Mouse (Mus musculus): ENCODE measurements around the gene Pafah1b2. TPM values are rescaled to one million over a fixed set of nuclear protein-coding genes. Genes with fewer than 3 reads are reported as not detected.

The Pafah1b2 gene
- total RNA-seq, 2 experiments from 2014 or later = 104 to 110 TPM

Small RNAs within 50 kb of the gene (microRNA-seq; reads per million reads assigned to microRNA genes)
- not detected for gene Mir7087

Other genes with a start within 250 kb of the Pafah1b2 start
- 10 to 100 TPM; 11.9 to 12.5 TPM for gene Cep164, start 184.0 kb downstream of the Pafah1b2 start, total RNA-seq (2021)
- gene Bace1, start 174.1 kb downstream of the Pafah1b2 start, total RNA-seq (2021) = 10 to 100 TPM; 36.9 to 39.6 TPM
- gene Pcsk7, start 106.2 kb downstream of the Pafah1b2 start, total RNA-seq (2021) = 10 to 100 TPM; 19.4 to 23.1 TPM
- gene Rnf214, start 105.8 kb downstream of the Pafah1b2 start, total RNA-seq (2021) = 10 to 100 TPM; 39.3 TPM
- 100 to 1,000 TPM in 1 of 2 experiments, 10 to 100 TPM in 1; 79.2 to 103 TPM for gene Tagln, start 76.6 kb downstream of the Pafah1b2 start, total RNA-seq (2021)
- gene Sidt2, start 57.4 kb downstream of the Pafah1b2 start, total RNA-seq (2021) = 10 to 100 TPM; 61.5 to 65.5 TPM
- gene Sik3, start 130 bp upstream of the Pafah1b2 start, total RNA-seq (2021) = 10 to 100 TPM; 62.9 to 70.1 TPM
- 10 to 100 TPM in 1 of 2 experiments, 1 to 10 TPM in 1; 4.0 to 31.8 TPM for gene Apoa1, start 215.9 kb upstream of the Pafah1b2 start, total RNA-seq (2021)
- not detected for gene Apoc3, start 222.9 kb upstream of the Pafah1b2 start, total RNA-seq (2021)
- under 1 TPM in 1 of 2 experiments, not detected in 1; 0.15 TPM for gene Apoa4, start 228.0 kb upstream of the Pafah1b2 start, total RNA-seq (2021)

Measured in gastrocnemius, postnatal 4 days (tissue).